Mouse (Mus musculus) liver (tissue): ENCODE measurements around the gene Tnfaip2.

ENCODE experiments used
- DNase-seq: peaks from one replicate; pipeline ENCODE4 v3.0.0-alpha.2; 2020; ENCODE audit warnings: mixed read lengths

The Tnfaip2 gene

DNA sequence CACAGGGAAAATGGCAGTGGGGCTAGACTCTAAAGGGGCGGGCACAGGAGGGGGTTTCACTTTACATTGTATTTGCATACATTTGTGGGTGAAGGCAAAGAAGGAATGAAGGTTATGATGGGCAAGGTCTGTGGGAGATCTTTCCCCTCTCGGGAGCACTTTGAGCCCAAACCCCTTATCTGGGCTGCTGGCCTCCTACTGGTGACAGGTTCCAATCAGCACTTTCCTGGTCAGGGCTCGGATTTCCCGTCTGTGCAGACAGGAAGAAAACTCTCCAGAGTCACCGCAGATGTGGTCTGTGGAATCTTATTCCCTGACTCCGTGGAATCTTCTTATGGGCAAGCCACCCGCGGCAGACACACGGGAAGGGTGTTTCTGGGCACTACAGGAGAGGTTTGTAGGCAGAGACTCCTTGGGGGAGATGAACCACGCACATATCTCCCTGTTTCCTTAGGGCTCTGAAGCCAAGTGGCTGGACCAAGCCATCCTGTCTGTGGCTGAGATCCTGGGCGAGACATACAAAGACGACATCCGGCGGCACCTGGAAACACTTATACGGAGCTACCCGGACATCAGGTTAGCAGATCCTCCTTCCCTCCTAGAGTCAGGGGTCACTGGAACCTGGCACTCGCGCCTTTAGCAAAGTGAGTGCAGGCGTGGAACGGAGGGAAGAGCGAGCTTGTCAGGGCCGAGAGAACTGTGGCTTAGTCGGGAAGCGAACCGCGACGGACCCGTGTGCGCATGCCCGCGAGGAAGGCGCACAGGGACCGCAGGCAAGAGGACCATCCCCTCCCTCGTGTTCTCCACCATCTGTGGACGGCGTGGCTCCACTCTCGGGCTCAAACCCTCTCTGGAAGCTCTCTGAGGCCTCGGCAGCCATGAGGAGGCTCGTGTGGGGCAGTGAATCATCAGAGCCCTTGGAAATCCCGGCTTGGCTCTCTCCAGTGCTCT lies 13.0 kb upstream of the Tnfaip2 start:
- DNase-seq = no peak

DNA sequence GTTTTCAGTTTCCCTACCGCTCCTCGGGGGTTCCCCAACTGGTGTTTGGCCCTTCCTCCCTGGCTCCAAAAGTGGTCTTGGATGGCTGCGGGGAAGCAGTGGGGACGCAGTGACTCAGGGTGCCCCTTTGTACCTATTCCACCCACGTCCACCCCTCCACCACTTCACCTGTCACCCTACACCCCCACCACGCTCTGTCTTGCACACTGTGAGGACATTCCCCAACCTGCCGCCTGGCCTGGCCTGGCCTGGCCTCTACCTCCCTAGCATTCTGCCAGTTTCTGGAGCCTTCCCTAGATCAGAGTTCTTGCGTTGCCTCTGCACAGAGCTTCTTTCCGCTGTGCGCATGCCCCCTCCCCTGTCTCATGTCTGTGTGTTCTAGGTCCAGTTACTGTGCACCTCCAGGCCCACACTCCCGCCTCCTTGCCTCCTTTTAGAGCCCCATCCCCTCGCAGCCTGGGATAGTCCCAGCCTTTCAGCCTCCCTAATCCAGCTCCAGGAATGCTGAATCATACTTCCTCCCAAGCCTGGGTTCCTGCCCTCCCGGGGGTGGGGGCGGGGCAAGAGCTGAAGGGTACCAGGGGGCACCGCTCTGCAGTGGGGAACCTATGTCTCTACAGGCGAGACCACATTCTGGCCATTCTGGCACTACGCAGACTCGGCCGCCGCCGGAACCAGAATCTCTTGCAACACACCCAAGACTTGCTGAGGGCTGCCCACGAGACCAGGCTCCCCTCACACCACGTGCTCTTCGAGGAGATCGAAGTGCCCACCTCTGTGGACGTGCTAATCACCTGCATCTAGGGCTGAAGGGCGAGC lies 12.0 kb upstream of the Tnfaip2 start:
- DNase-seq = peak; percentile 64

DNA sequence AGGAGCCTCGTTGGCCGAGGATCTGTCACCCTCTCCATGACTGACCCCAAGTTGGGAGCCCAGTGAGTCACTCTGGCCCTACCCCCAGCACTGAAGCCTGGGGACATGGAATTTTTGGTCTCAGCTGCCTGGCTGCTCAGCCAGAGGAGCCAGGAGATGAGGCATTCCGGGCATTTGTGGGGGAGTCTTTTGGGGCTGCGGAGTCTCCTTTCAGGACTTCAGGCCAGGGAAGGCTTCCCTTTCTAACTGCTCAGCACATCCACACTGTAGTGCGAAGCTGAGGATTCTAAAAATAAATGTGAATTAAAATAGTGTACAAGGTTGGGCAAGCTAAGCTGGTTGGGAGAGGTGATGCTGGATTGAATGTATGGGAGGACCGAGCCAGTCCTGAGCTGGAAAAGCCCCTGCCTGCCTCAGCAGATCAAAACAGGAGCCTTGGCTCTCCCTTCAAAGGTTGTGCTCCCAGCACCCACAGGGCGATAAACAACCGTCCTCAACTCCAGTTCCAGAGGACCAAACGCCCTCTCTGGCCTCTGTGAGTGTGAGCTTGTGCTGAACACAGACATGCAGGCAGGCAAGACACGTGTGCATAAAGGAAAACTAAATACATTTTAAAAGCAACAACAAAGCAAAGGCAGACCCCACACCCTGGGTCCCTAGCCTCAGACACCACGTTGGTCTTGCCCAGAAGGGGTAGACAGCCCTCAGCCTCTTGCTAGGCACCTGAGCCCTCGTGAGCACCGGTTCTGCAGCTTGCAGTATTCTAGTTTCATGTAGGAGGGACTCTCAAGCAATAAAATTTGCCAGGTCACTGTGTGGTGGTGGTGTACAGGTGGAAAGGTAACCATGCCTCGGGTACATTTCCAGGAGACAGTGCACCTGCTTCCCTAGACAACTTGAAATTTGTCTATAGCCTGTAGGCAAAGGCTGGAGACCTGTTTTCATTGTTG lies 11.1 kb upstream of the Tnfaip2 start:
- DNase-seq = no peak

DNA sequence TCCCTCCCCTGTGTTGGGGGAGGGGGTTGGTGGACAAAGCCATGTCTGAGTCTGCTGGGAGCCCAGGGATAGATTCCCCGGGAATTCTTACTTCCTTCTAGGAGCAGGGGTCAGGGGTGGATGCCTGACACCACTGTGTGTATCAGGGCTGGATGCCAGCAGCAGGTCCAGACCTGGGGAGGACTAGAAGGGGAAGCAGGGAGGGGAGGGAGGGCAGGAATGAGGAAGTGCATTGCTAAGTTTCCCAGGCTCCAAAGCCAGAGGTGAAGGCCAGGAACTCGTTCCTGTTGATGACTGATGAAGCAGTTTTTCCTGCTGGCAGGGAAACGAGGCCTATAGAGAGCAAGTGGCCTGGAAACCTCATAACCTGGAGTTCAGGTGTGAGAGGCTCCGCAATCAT lies 10.2 kb upstream of the Tnfaip2 start:
- no peak for DNase-seq

DNA sequence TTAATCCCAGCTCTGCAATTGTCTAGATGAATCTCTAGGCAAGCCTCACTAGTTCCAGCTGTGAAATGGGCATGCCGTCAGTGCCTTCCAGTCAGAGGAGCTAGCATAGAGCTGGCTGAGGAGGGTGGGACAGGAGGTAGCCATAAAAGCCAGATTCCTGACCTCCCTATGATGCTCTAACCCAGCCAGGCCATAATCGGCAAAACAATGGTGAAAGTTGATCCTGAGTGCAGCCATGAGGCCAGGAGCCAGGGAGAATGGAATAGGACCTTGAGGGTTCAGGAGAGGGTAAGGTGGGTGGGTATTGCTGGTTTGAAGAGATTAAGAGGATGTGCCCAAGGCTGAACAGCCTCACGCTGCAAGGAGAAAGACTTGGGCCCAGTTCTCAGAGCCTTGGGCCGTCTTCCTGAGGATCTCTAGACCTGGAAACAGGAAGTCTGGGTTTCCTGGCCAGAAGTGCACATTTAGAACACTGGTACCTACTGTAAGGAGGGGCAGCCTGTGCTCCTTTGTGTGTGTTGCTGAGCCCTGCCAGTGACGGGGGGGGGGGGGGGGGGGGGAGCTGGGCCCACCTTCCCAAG lies 9.4 kb upstream of the Tnfaip2 start:
- no peak for DNase-seq

DNA sequence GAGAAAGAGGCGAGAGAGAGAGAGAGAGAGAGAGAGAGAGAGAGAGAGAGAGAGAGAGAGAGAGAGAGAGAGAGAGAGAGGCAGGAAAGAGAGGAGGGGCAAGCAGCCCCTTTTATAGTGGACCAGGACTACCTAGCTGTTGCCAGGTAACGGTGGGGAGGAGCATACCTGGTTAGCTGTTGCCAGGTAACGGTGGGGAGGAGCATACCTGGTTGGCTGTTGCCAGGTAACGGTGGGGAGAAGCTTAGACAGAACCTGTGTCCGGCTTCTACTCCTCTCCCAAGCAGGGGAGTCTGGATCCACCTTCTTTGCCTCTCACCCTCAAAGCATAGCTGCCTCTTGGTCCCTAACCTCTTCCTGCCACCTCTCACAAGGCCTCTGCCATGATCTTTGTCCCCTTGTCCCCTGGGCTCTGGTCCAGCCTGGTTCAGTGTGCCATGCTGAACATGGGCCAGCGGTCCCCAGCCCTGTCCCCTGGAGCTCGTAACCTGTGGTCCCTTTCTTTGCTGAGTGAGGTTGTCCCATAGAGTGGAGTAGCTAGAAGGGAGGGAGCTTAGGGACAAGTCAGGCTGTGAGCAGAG lies 8.0 kb upstream of the Tnfaip2 start:
- no peak for DNase-seq

DNA sequence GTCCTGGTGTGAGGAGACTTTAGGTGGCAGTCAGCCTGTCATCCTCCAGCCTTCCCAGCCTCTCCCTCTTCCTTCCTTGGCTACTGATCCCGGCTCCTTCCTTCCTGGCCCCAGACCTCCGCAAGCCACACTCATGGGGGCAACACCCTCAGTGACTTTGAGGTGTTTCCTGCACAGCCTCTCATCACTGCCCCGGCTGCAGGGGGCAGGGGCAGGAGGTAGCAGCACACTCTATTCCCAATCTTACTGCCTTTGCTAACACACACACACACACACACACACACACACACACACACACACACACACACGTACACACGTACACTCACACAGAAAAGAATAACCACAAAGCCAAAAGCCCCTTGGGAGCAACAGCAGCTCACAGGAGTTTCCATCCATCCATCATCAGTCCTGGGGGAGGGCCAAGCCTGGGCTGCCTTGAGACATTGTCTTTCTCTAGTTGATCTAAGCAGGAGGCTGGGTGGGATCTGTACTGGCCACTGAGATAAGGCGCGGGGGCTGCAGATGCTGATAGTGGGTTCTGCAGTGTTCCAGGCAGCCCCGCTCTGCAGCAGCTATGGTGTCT lies 7.4 kb upstream of the Tnfaip2 start:
- DNase-seq = peak; percentile 87

DNA sequence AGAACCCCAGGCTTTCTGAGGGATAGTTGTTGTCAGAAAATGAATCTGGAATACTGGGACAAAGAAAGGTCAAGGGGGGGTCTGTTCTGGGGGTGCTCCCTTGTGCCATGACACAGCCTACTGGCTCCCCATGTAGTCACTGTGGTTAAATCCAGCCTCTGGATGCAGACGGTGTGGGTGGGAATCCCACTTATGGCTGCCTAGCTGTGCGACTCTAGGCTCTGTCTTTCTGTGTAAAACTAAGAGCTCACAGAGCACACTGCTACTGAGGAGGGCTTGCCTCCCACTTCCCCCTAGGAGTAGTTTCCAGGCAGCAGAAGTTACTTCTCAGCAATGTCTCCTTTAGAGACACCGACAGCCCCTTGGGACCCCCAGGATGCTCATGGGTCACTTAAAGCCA lies 6.1 kb upstream of the Tnfaip2 start:
- DNase-seq = no peak

DNA sequence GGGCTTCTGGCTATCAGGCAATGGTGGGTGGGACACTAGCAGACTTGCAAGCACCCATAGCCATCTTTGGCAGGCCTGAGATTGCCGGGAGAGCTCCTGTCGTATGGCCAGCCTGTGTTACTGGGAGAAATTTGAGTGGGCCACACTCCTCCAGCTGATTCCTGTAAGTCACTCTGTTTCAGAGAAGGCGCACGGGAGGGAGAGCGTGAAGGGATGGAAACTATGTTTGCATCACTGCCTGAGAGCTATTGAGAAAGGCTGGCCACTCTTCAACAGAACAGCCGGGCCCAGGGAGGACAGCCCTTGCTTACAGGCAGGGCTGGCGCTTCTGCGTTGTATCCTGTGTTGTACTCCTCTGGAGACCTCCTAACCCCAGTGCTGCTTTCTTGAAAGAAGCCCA lies 5.6 kb upstream of the Tnfaip2 start:
- DNase-seq = no peak

DNA sequence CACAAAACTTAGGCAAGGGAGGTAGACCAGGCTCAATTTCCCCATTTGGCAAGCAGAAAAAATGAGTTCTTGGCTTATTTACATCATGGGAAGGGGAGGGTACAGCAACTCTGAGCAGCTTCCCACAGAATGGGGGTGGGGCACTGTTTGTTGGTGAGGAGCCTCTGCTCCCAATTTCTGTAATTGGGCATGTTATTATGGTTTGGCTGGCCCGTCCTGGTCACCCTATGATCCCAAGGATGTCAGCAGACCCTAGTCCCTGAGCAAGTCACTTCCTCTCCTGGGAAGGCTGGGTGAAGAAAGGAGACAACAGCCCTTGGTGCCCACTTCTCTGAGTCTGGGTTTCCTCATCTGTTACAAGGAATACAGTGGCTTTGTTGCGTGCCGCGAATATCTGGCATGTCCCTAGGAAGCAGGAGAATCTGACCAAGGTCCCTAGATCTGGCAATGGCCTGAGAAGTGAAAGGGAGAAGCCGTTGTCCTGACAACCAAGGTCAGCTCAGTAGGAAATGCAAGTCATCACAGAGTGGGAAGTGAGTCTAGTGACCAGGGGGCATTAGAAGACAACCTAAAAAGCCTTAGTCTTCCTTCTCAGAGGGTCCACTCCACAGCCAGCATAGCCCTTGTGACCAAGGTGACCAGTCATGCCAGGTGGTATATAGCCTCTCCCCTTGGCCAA lies 4.9 kb upstream of the Tnfaip2 start:
- DNase-seq = no peak

DNA sequence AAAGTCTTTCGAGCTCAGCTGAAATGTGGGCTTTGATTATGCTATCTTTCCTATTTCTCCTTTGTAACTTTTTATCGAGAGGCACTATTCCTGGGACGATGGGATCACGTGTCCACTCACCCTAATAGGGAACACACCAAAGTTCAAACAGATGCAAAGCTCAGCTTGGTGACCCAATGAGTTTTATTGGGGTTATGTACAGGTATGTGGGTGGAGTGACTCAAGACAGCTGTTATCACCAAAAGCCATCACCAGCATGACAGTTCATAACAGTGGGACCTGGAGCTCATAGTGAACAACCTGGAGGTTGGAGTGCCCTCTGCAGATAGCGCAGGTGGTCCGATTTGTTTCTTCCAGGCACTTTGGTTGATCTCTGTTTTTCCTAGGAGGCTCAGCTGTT lies 3.4 kb upstream of the Tnfaip2 start:
- no peak for DNase-seq

DNA sequence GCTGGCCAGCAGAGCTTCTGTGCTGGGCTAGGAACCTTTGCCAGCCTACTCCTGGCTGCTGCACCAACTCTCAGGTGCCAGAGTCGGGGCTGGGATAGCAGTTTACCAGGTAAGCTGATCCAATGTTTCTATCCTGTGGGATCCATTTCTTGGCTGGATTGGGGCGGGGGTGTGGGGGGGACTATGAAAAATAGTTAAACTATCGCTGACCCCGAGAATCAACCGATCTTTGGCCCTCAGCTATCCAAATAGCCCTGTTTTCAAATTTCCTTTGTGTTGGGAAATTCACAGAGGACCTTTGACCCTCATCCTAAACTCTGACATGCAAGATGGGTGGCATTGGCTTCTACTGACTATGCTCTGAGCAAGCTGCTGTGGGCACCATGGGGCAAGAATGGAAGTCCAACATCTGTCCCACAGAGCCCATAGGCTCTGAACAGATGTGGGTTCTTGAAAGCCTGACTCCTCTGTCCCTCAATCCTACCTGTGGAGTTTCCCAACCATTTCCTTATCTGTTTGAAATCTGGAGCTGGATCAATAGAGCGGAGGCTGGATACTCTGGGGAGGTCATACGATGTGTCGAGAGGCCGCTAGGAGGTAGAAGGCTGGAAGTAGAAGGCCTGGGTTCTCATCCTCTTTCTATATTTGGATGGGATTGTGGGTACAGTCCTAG lies 1.4 kb upstream of the Tnfaip2 start:
- no peak for DNase-seq

DNA sequence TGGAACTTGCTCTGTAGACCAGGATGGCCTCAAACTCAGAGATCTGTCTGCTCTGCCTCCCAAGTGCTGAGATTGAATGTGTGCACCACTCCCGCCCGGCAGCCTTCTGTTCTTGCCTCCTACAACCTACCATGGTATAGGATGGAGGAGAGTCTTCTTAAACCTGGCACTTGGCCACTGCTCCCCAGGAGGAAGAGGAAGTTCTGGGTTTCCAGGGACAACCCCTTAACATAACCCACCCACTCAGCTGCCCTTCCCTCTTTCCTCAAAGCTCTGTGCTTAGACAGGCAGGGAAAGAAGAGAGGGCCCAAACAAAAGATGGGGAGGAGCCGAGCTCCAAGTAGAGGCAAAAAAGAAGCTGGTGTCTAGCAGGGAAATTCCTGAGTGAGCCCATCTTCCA lies 746 bp upstream of the Tnfaip2 start:
- DNase-seq = no peak

DNA sequence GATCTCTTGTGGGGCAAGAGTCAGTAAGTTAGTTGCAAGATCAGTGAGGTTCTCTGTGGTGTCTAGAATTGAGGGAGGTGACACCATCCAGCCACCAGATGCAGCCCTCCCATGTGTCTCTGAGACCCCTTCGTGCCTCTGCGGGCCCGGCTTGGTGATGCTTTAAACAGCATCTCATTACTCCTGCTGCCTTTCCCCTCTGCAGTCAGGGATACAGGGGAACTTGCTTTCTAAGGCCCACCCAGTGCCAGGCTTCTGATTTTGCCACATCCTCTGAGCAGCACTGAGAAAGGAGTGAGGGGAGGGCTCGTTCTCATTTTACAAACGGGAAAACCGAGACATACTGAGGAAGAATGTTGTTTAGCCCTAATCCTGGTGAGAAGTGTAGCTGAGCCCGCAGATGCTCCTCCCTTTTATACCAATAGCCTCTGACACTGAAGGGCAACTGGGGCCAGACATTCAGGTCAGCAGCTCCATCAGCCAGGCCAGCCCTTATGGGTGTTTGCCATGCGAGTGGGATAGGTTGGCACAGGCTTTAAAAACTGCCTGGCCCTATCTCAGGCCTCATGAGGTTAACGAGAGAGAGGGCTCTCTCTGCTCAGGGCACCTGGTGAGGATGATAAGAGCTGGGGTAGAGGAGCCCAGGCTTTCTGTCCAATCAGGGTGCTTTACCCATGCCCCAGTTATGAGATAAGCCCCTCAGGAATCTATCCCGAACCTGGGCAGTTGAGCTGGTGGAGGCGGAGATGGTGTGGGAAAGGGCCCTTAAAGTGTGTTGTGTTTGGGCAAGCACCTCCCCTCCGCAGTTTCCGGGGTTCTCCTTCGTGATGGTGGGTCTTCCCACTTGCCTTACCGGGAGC lies 972 bp downstream of the Tnfaip2 start:
- peak; percentile 91 for DNase-seq

DNA sequence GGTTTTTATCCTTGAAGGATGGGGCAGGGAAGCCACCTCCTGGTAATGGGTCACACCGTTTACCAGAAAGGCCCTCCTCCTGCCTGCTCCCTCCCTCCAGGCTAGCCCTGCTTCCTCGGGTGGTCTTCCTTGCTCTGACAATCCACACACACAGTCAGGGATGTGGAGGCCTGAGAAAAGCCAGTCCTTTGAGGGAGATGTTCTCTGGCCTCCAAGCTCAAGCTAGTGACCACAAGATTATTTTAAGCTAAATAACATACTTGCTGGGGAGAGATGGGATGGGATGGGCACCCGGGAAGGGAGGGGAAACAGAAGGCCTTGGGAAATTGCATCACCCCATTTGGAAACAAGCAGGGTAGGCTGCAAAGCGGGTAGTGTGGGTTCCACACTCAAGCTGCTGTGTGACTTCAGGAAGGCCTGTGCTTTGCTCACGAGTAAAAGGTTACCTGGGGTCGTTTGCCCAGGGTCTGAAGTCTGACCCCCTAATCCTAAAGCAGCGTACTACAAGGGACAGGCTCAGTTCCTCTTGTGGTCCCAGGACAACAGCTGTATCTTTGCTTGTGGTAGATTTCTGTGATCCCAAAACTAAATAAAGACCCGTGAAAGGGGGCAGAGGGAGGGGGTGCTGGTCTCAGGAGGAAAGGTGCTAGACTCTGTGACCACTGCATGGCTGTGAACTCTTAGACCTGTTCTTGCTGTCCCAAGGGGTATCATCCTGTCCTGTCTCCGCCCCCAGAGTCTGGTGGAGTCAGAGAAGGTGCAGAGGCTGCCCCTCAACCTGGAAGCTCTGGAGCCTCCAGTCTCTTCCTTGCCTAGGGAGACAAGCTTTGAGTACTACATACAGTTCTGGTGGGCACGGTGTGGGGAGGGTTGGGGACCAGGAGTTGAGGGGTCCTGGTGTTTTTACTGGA lies 1.9 kb downstream of the Tnfaip2 start:
- peak; percentile 59 for DNase-seq

DNA sequence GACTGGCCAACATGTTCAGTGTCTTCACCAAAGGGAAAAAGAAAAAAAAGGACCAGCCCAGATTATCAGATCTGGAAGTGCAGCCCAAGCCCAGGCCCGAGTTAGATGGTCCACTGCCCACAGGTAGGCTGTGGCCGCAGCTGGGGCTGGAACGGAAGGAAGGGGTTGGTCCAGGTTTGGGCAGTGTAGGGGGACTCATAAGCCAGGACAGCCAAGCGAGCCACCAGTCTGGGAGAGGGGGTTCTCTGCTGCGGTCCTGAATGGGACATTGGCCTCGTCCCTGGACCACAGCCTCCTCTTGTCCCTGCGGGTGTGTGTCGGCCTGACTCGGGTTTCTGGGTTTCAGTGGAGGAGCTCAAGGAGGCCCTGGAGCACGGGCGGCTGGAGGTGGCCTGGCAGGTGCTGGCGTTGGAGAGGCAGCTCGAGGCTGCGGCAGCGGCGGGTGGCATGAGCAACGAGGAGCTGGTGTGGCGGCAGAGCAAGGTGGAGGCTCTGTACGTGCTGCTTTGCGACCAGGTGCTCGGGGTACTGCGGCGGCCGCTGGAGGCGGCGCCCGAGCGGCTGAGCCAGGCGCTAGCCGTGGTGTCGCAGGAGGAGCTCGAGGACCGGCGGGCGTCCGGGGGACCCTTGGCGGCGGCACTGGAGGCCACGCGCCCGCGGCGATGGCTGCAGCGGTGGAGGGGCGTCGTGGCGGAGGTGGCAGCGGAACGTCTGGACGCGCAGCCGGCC lies 3.1 kb downstream of the Tnfaip2 start:
- no peak for DNase-seq

DNA sequence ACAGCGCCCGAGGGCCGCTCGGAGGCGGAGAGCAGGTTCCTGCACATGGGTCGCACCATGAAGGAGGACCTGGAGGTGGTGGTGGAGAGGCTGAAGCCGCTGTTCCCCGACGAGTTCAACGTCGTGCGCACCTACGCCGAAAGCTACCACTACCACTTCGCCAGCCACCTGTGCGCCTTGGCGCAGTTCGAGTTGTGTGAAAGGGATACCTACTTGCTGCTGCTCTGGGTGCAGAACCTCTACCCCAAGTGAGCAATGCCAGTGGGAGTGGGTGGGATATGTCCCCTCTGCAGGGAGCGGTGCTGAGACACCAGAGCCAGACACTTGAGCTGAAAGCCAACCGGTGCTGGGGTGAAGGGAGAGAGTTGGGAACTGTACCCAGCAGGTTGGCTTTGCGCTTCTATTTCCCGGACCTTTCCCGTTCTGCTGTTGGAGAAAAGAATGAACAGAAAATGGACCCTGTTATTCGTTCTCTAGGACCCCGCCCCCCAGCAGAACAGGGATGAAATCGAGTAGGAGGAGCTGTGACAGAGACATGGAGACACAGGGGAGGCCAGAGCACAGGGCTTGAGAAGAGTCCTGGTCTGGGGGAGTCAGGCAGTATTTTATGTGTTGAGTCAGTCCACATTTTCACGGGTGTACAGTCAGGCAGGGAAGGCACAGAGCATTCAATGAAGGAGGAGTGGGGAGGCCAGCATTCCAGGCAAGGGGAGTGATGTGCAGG lies 3.8 kb downstream of the Tnfaip2 start:
- DNase-seq = no peak
